Mouse (Mus musculus): ENCODE data around the gene Tas2r135. TPM values are rescaled to one million over a fixed set of nuclear protein-coding genes. Genes with fewer than 3 reads are reported as not detected.
A peak's percentile ranks its signal among the peaks of the same experiment; 100 is the strongest.

Gene Tas2r135
- total RNA-seq (2014; rRNA removed) = 0.27 and 0.28 TPM in 2 replicates
- polyA plus RNA-seq (2012; rRNA removed) = not detected in 2 replicates

DNA sequence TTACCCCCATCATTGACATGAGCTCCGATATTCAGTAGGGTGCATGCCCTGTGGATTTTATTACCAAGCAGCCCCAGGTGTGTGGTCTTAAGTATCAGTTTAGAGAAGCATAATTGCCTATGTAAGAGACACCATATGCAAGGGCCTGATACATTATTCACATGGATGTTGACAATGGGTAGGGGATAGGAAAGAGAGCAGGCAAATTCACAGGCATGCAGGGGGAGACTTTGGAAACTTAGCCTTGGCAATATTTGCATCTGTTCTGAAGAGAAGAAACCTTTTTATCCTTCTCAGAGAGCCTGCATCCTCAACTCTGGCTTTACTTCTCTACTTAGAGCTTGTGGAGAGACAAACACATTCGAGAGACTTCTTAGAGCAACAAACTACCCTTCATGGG, at the start of gene Tas2r135:
Gene Tas2r135 (plus strand): TSS at position 301 of the 400 bp plus-strand sequence.
- H3K36me3 ChIP-seq (ENCODE audit: control insufficient read depth, insufficient read depth, low read length) = no peaks in the 10 kb centered on the region
- 86% methylated on average over 2 of the region's 2 CpGs for WGBS
- H3K9ac ChIP-seq (ENCODE audit: low read depth, low read length) = no peak within 1 kb of the TSS
- H3K4me3 ChIP-seq (ENCODE audit: insufficient read depth, low read depth, low read length) = no peak within 1 kb of the TSS
- no peaks in the 10 kb centered on the region for H3K4me1 ChIP-seq (ENCODE audit: control insufficient read depth, insufficient read depth, low read length)
- no peak for TF ChIP-seq CTCF (IDR thresholded peaks at IDR 0.05; ENCODE audit: low read depth, low read length)
- no peak within 1 kb of the TSS for H3K27ac ChIP-seq (replicated peaks; ENCODE audit: insufficient read depth, low read depth, low read length)
- H3K79me2 ChIP-seq (ENCODE audit: control insufficient read depth, insufficient read depth, low read length) = no peaks in the 10 kb centered on the region
- H3K27me3 ChIP-seq (ENCODE audit: control insufficient read depth, insufficient read depth, low read length) = no peaks in the 10 kb centered on the region
- DNase-seq (ENCODE audit: extremely low read depth, low read depth, low spot score) = no peak

DNA sequence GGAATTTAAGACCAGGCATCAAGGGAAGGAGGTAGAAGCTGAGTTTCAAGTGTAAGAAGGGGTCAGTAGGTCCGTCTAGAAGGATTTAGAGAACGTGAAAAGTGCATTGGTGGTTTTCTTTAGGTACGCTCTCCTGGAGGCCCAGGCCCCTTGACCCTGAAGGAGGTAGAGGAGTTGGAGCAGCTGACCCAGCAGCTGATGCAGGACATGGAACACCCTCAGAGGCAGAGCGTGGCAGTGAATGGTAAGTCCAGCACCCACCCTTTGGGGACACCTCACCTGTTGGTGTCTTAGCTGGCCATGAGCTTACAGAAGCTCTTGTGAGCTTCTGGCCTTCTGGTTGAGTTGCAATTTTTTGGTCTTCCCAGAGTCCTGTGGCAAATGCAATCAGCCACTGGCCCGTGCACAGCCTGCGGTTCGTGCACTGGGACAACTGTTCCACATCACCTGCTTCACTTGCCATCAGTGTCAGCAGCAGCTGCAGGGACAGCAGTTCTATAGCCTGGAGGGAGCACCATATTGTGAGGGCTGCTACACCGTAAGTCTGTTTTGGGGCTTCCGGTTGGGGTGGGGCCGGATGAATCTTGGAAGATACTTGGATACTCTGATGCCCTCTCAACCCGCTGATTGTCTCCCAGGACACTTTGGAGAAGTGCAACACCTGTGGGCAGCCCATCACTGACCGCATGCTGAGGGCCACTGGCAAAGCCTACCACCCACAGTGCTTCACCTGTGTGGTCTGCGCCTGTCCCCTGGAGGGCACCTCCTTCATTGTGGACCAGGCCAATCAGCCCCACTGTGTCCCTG, 49.2 kb upstream of the Tas2r135 start:
- WGBS = 97% methylated on average over 13 of the region's 13 CpGs
- H3K36me3 ChIP-seq (ENCODE audit: control insufficient read depth, insufficient read depth, low read length) = peaks cover 39% of the 10 kb centered on the region

DNA sequence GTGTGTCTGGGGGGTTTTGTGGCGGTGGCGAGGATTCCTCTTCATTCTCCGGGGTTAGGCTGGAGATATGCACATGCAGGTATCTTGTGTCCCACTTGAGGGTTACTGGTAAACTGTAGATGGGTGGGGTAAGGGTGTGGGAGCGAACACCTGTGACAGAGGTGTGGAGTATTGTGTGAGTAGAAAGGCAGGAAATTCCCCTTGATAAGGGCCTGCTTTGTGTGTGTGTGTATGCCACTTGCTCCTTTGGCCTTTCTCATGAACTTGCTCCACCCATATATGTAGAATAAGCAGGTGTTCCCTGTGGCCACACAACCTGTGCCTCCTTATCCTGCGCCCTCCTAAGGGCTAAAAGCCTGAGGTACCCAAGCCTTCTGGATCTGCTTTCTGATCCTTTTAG, 48.3 kb upstream of the Tas2r135 start:
- no peaks in the 10 kb centered on the region for H3K79me2 ChIP-seq (ENCODE audit: control insufficient read depth, insufficient read depth, low read length)
- no peak overlapping the region for H3K9ac ChIP-seq (ENCODE audit: low read depth, low read length)
- peaks cover 14% of the 10 kb centered on the region for H3K4me1 ChIP-seq (ENCODE audit: control insufficient read depth, insufficient read depth, low read length)
- DNase-seq (ENCODE audit: extremely low read depth, low read depth, low spot score) = no peak
- 93% methylated on average over 5 of the region's 5 CpGs for WGBS
- no peak overlapping the region for H3K4me3 ChIP-seq (ENCODE audit: insufficient read depth, low read depth, low read length)
- H3K27me3 ChIP-seq (ENCODE audit: control insufficient read depth, insufficient read depth, low read length) = no peaks in the 10 kb centered on the region
- TF ChIP-seq POLR2A (IDR thresholded peaks at IDR 0.05; ENCODE audit: extremely low read depth, insufficient read depth, low read length) = no peak
- no peak for TF ChIP-seq CTCF (IDR thresholded peaks at IDR 0.05; ENCODE audit: low read depth, low read length)
- H3K36me3 ChIP-seq (ENCODE audit: control insufficient read depth, insufficient read depth, low read length) = peaks cover 46% of the 10 kb centered on the region
- no peak overlapping the region for H3K27ac ChIP-seq (replicated peaks; ENCODE audit: insufficient read depth, low read depth, low read length)

More for the DNA sequence above, 49.2 kb upstream of the Tas2r135 start:
- no peaks in the 10 kb centered on the region for H3K27me3 ChIP-seq (ENCODE audit: control insufficient read depth, insufficient read depth, low read length)
- H3K79me2 ChIP-seq (ENCODE audit: control insufficient read depth, insufficient read depth, low read length) = no peaks in the 10 kb centered on the region; the same call in 1 of the 2 replicates
- no peak overlapping the region for H3K9ac ChIP-seq (ENCODE audit: low read depth, low read length)
- peaks cover 21% of the 10 kb centered on the region for H3K4me1 ChIP-seq (ENCODE audit: control insufficient read depth, insufficient read depth, low read length)
- no peak overlapping the region for H3K4me3 ChIP-seq (ENCODE audit: insufficient read depth, low read depth, low read length)
- H3K27ac ChIP-seq (replicated peaks; ENCODE audit: insufficient read depth, low read depth, low read length) = no peak overlapping the region
- no peak for DNase-seq (ENCODE audit: extremely low read depth, low read depth, low spot score)
- TF ChIP-seq CTCF (IDR thresholded peaks at IDR 0.05; ENCODE audit: low read depth, low read length) (no peak), POLR2A (IDR thresholded peaks at IDR 0.05; ENCODE audit: extremely low read depth, insufficient read depth, low read length) (no peak)

DNA sequence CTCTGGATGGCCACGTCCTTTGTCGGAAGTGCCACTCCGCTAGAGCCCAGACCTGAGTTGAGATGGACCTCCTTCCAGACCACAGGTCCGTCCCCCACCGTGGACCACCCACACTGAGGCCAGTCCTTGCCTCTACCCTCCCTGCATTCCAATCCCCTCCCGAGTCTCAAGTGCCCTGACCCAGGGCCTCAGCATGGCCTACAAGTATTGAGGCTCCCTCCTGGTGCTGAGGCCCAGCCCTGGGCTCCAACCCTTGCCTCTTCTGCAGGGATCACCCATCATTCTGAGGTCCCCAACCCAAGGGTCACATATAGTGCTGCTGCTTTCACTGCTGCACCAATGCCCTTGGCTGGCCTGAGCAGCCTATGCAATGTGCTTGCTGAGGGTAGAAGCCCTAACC, 47.3 kb upstream of the Tas2r135 start:
- Histone ChIP-seq H3K4me1 (ENCODE audit: control insufficient read depth, insufficient read depth, low read length) (peaks cover 18% of the 10 kb centered on the region), H3K9ac (ENCODE audit: low read depth, low read length) (no peak overlapping the region), H3K4me3 (ENCODE audit: insufficient read depth, low read depth, low read length) (no peak overlapping the region), H3K27me3 (ENCODE audit: control insufficient read depth, insufficient read depth, low read length) (no peaks in the 10 kb centered on the region), H3K27ac (replicated peaks; ENCODE audit: insufficient read depth, low read depth, low read length) (no peak overlapping the region), H3K36me3 (ENCODE audit: control insufficient read depth, insufficient read depth, low read length) (peaks cover 47% of the 10 kb centered on the region), H3K79me2 (ENCODE audit: control insufficient read depth, insufficient read depth, low read length) (no peaks in the 10 kb centered on the region)
- no peak for TF ChIP-seq CTCF (IDR thresholded peaks at IDR 0.05; ENCODE audit: low read depth, low read length)
- no peak for TF ChIP-seq POLR2A (IDR thresholded peaks at IDR 0.05; ENCODE audit: extremely low read depth, insufficient read depth, low read length)
- no peak for DNase-seq (ENCODE audit: extremely low read depth, low read depth, low spot score)
- WGBS = 93% methylated on average over 6 of the region's 6 CpGs

DNA sequence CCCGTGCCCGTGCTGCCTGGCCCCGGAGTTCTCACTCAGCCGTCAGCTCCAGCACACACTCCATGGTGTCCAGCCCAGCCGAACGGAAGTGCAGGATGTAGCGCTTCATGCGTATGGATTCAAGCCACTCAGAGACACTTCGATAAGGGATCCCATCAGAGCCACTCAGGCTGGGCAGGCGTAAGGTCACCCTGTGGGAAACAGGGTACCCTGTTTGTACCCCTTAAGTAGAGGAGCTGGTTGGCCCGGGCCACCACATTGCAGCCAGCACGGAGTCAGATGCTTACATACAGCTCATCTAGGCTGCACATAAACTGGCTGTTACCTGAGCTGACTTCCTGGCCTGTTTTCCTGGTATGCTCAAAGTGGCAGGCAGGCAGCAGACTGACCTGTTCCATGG, 46.3 kb upstream of the Tas2r135 start:
- Histone ChIP-seq H3K79me2 (ENCODE audit: control insufficient read depth, insufficient read depth, low read length) (no peaks in the 10 kb centered on the region), H3K36me3 (ENCODE audit: control insufficient read depth, insufficient read depth, low read length) (peaks cover 50% of the 10 kb centered on the region), H3K4me1 (ENCODE audit: control insufficient read depth, insufficient read depth, low read length) (peaks cover 15% of the 10 kb centered on the region), H3K4me3 (ENCODE audit: insufficient read depth, low read depth, low read length) (no peak overlapping the region), H3K9ac (ENCODE audit: low read depth, low read length) (no peak overlapping the region), H3K27ac (replicated peaks; ENCODE audit: insufficient read depth, low read depth, low read length) (peak overlapping the region; percentile 18; the same call in 1 of the 2 replicates), H3K27me3 (ENCODE audit: control insufficient read depth, insufficient read depth, low read length) (no peaks in the 10 kb centered on the region)
- no peak for DNase-seq (ENCODE audit: extremely low read depth, low read depth, low spot score)
- WGBS = 85% methylated on average over 12 of the region's 12 CpGs
- TF ChIP-seq POLR2A (IDR thresholded peaks at IDR 0.05; ENCODE audit: extremely low read depth, insufficient read depth, low read length) = no peak
- no peak for TF ChIP-seq CTCF (IDR thresholded peaks at IDR 0.05; ENCODE audit: low read depth, low read length)
